Mouse (Mus musculus): ENCODE data around the gene Nudt6.

Gene Nudt6

DNA sequence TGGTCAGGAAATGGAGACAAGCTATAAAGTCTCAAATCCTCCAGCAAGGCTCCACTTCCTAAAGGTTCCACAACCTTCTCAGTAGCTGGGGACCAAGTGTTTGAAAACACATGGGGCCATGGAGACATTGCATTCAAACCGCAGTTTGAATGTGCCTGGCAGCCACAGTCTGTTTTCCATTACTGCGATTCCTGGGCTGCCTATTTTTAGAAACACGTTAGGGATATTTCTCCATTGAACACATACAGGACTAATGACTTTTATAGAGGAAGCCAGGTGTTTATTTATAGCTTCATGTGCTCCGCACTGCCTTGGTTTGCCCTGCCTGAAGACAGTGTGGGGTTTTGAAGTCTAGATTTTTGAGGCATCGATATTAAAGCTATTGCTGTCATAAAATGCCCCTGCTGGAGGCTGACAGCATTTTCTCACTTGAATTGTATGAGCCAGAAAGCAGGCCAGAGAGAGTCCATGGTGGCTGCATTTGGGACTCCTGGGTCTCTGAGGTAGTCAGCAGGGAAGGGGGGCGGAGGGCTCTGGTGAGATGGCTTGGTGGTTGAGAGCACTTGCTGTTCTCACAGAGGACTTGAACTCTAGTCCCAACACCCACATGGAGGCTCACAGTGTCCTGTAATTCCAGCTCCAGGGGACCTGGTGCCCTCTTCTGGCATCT, 36.8 kb downstream of the Nudt6 start:
- DNase-seq (ENCODE audit: low read depth, low spot score), result no peak

- no peak for DNase-seq (ENCODE audit: low read depth, low spot score)
These were observed 38.6 kb downstream of the Nudt6 start for GRCm38 (mm10) chr3:37381457-37381856.

DNA sequence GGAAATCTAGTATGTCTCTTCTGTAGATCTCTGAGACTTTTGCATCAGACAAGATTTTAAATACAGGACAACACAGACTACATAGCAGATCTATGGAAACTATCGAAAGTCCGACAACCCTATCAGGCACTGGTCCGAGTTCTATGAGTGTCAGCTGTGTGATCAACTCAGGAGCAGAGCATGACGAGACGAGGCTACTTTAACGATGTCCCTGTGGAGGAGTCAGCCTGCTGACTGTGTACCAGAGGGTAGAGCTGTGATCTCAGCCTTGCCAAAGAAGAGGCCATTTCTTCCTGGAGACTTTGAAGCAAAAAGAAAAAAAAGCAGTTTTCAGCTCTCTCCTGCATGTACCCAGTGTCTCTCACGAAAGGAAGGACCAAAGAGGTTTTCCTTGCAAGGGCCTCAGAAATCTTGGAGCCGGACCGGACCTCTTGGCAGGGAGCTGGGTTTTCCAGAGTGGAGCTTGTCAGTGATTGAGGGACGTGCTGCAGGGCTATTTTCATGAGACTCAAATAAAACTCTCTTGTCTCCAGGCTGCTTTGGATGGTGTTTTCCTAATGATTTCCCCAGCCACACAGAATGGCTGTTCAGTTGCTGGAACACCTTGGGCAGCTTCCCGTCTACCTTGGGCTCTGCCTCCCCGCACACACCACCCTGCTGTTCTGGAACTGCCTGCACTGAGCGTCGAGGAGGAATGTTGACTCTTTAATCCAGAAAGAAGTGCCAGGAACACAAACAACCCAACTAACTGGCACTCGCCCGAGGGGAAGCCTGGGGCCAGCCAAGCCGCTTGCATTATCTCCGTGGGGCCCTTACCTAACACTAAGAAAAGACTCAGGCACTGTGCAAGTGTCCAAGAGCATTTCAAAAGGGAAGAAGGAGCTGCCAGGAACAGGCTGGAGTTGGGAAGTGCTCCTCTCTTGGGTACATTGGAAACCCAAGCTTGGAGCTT, 39.8 kb downstream of the Nudt6 start:
- DNase-seq (ENCODE audit: low read depth, low spot score), result no peak

DNA sequence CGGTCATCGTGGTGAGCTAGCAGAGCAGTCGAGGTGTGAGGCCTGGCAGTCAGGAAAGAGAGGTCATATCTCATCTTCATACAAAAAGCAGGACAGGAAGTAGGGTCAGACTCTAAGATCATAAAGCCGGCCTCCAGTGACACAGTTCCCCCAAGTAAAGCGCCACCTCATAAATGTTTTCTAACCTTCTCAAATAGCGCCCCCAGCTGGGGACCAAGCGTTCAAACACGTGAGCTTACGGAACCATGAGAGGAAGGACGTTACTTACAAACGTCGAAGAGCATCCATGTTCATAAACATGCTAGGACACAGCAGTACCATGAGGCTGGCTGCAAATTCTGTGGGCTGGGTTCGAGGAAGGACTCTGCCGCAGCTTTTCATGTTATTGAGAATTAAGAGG, 40.8 kb downstream of the Nudt6 start:
- peak; percentile 4 for DNase-seq (ENCODE audit: low read depth, low spot score)

DNA sequence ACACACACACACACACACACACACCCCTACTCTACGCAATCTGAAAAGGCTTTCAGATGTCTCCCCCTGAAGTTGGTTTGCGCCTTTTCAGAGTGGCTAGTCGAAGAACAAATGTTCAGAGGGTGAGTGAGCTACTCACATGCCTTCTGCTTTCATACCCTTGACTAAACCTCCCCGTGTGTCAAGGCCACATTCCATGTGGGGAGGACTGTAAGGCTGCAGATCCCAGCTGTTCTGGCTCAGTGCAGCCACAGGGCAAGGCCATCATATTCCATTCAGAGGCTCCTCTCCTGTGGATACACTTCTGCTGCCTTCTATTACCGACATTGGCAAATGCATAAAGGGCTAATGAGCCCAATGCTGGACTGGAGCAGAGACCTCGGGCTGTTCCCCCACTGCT, 41.6 kb downstream of the Nudt6 start:
- no peak for DNase-seq (ENCODE audit: low read depth, low spot score)

DNA sequence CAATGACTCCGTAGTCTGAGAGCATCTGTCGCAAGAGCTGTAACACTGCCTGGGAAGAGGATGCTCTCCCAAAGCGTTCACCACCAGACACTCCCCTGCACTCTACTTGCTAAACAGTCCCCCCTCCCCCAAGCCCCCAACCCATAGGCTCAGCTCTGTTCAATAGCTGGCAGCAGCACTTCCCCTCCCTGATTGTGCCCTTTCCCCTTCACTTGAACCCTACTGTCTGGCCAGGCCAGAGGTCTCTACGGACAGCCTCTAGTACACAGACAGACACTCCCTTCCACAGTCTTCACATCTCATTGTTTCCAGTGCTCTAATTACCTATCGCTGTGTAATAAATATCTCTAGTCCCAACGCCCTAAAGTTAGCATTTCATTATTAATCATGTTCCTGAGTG, 42.1 kb downstream of the Nudt6 start:
- DNase-seq (ENCODE audit: low read depth, low spot score), result no peak

DNA sequence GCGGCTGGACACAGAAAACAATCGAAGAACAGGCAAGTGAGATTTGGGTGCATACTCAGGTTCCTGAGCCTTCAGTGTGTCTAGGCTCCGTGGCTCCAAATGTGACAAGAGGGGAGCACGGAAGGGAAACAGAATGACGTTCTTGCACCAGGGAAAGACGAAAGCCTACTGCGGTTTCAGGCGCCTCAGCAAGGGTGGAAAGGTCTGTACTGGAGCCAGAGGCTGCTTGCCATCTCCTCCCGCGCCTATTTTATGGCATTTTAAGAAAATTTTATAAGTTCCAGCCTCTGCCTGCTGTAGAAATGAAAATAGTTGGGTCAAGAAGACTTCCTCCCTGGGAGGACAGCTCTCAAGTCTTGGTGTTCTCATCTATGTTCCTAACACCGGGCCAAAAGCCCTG, 46.3 kb downstream of the Nudt6 start:
- DNase-seq (ENCODE audit: low read depth, low spot score), result no peak

- no peak for DNase-seq (ENCODE audit: low read depth, low spot score)
These were observed 49.6 kb downstream of the Nudt6 start for GRCm38 (mm10) chr3:37370407-37370806.

DNA sequence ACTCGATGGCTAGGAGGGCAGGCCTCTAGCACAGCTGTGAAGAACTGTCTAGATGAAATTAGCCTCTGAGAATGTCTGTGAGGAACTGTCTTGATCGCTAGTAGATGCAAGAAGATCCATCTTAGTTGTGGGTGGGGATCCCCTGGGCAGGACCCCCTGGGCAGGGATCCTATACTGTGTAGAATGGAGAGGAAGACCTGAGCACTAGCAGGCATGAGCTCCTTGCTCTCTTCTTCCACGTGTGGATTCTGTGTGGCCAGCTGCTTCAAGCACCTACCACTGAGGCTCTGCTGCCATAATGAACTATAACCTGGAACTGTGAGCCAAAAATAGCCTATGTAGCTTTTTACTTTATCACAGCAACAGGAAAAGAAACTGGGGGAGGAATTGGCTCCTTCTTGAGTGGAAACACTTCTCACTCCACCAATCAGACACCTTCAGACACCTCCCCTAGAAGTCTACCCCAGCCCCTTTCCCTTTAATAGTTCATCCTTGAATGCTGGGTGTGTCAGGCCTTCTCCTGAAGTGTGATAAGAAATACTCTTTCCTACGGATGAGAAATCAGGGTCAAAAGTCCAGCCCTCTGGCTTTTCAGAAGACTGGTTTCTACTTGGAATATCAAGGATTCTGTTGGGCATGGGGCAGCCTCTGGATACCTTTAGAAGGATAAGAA, 53.5 kb downstream of the Nudt6 start:
- DNase-seq (ENCODE audit: low read depth, low spot score), result no peak

DNA sequence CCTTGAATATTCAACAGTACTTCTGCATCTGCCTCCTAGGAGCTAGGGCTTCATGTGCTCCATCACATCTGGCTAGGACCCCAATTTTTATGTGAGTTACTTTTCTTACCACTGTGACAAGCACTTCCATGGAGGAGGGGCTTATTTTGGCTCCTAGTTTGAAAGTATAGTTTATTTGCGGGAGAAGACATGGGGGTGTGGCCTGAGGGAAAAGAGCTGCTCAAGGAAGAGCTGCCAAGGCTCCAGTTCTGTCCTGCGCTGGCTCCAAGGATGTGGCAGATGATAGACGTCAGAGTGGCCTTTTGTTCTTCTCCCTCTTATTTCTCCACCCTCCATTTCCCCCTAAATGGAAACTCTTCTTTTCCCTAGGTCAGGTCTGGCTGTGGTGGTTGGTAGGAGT, 54.0 kb downstream of the Nudt6 start:
- no peak for DNase-seq (ENCODE audit: low read depth, low spot score)

- DNase-seq (ENCODE audit: low read depth, low spot score), result no peak
These were observed 54.9 kb downstream of the Nudt6 start for GRCm38 (mm10) chr3:37365144-37365543.

DNA sequence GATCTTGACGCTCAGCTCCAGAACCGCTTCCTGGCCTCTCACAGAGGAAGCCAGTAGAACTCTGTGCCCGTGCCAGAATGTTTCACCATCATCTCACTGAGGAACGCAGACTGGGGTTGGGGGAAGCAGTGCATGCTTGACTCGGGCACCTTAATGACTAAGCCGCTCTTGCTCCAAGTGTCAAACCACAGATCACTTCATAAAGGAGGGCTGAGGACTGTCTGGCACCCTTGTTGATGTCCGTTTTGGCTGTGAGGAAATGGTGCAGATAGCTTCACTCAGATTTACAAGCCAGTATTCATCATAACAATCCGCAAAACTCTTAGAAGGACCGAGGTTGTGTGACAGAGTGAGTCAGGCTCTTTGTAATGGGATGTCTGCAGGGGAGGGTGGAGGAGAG, 59.3 kb downstream of the Nudt6 start:
- DNase-seq (ENCODE audit: low read depth, low spot score), result no peak
